Mouse (Mus musculus) MEL (cell line): ENCODE data around the gene Smtnl2. TPM values are rescaled to one million over a fixed set of nuclear protein-coding genes. Genes with fewer than 3 reads are reported as not detected.
"Not testable (repeated sequence)": the region's sequence is repeated elsewhere in the genome, so short reads cannot be mapped to it uniquely, and the experiment has no call there.

Experiments used
- DNase-seq: peaks from one replicate; pipeline ENCODE4 v3.0.0; 2011; ENCODE audit warnings: low read depth, low spot score
- H3K27ac ChIP-seq: 2 replicates; pipeline ENCODE4 v1.5.1; 2012; ENCODE audit warnings: low read depth, mild to moderate bottlenecking, control low read depth, low read length, moderate library complexity; ENCODE audit not compliant: control insufficient read depth
- H3K27me3 ChIP-seq, 2 experiments: fragments of 150-350 bp in 1 of 2; sonication (generic) in 1 of 2; 2 replicates each; pipeline ENCODE4 v1.6.1; 2012; ENCODE audit warnings: low read length in 2 of 2, mild to moderate bottlenecking in 2 of 2, improper control_type of control experiment in 1 of 2, moderate library complexity in 1 of 2; ENCODE audit not compliant: insufficient read depth in 2 of 2, control insufficient read depth in 1 of 2
- H3K36me3 ChIP-seq, 2 experiments: 2 replicates each; pipeline ENCODE4 v1.6.1; 2012 to 2014; ENCODE audit warnings: low read length in 2 of 2, improper control_type of control experiment in 1 of 2, inconsistent platforms in 1 of 2, mild to moderate bottlenecking in 1 of 2; ENCODE audit not compliant: insufficient read depth in 2 of 2, control insufficient read depth in 1 of 2
- H3K4me1 ChIP-seq, 2 experiments: fragments of 150-350 bp in 1 of 2; sonication (generic) in 1 of 2; 2 replicates each; pipeline ENCODE4 v1.6.1; 2012; ENCODE audit warnings: low read length in 2 of 2, improper control_type of control experiment in 1 of 2, mild to moderate bottlenecking in 1 of 2; ENCODE audit not compliant: insufficient read depth in 2 of 2, control insufficient read depth in 1 of 2
- H3K4me3 ChIP-seq, 2 experiments: fragments of 150-350 bp in 1 of 2; sonication (generic) in 1 of 2; 2 replicates each; pipeline ENCODE4 v1.5.1; 2012; ENCODE audit warnings: low read depth in 2 of 2, low read length in 2 of 2, mild to moderate bottlenecking in 2 of 2, moderate library complexity in 2 of 2, control low read depth in 1 of 2, improper control_type of control experiment in 1 of 2; ENCODE audit not compliant: control insufficient read depth in 1 of 2, insufficient read depth in 1 of 2
- H3K79me2 ChIP-seq: 2 replicates; pipeline ENCODE4 v1.6.1; 2012; ENCODE audit warnings: mild to moderate bottlenecking, low read length, moderate library complexity; ENCODE audit not compliant: control insufficient read depth, poor library complexity, insufficient read depth
- H3K9ac ChIP-seq: 2 replicates; pipeline ENCODE4 v1.6.1; 2012; ENCODE audit warnings: low read depth, mild to moderate bottlenecking, control low read depth, low read length, moderate library complexity; ENCODE audit not compliant: control insufficient read depth, poor library complexity, severe bottlenecking
- H3K9me3 ChIP-seq: fragments of 150-350 bp; sonication (generic); replicated peaks from 2 replicates; pipeline ENCODE4 v1.6.1; 2012; ENCODE audit warnings: mild to moderate bottlenecking, low read length, improper control_type of control experiment, moderate library complexity; ENCODE audit not compliant: insufficient read depth
- ELF1 ChIP-seq: IDR thresholded peaks from 2 replicates; pipeline ENCODE4 v1.6.1; 2014; ENCODE audit warnings: low read depth, mild to moderate bottlenecking, inconsistent platforms, low read length, improper control_type of control experiment, moderate library complexity
- EP300 ChIP-seq, 2 experiments: IDR thresholded peaks; 2 replicates each; pipeline ENCODE4 v1.6.1; 2011; ENCODE audit warnings: improper control_type of control experiment in 2 of 2, low read length in 2 of 2, low read depth in 1 of 2, mild to moderate bottlenecking in 1 of 2
- ETS1 ChIP-seq: IDR thresholded peaks from 2 replicates; pipeline ENCODE4 v1.6.1; 2012; ENCODE audit warnings: low read depth, mild to moderate bottlenecking, inconsistent platforms, low read length, improper control_type of control experiment, moderate library complexity
- GABPA ChIP-seq: IDR thresholded peaks from 2 replicates; pipeline ENCODE4 v1.6.1; 2012; ENCODE audit warnings: low read depth, mild to moderate bottlenecking, inconsistent platforms, low read length, improper control_type of control experiment, moderate library complexity
- HCFC1 ChIP-seq: IDR thresholded peaks from 2 replicates; pipeline ENCODE4 v1.6.1; 2012; ENCODE audit warnings: low read depth, mild to moderate bottlenecking, inconsistent platforms, low read length, improper control_type of control experiment, moderate library complexity
- JUND ChIP-seq: IDR thresholded peaks from 2 replicates; pipeline ENCODE4 v1.6.1; 2011; ENCODE audit warnings: low read depth, mild to moderate bottlenecking, improper control_type of control experiment, low read length
- KAT2A ChIP-seq: conservative IDR thresholded peaks from 2 replicates; pipeline ENCODE4 v1.6.1; 2012; ENCODE audit warnings: low read depth, low read length, improper control_type of control experiment, inconsistent platforms
- MAFK ChIP-seq: IDR thresholded peaks from 2 replicates; pipeline ENCODE4 v1.6.1; 2011; ENCODE audit warnings: low read depth, mild to moderate bottlenecking, low read length, improper control_type of control experiment, borderline replicate concordance
- MAX ChIP-seq: IDR thresholded peaks from 2 replicates; pipeline ENCODE4 v1.6.1; 2011; ENCODE audit warnings: low read length, improper control_type of control experiment
- MAZ ChIP-seq: IDR thresholded peaks from 2 replicates; pipeline ENCODE4 v1.6.1; 2012; ENCODE audit warnings: low read depth, mild to moderate bottlenecking, inconsistent platforms, low read length, improper control_type of control experiment
- MEF2A ChIP-seq: IDR thresholded peaks from 2 replicates; pipeline ENCODE4 v1.6.1; 2014; ENCODE audit warnings: low read depth, mild to moderate bottlenecking, inconsistent platforms, low read length, improper control_type of control experiment; ENCODE audit not compliant: poor library complexity, insufficient replicate concordance, severe bottlenecking; ENCODE audit errors: extremely low read depth
- MXI1 ChIP-seq: IDR thresholded peaks from 2 replicates; pipeline ENCODE4 v1.6.1; 2011; ENCODE audit warnings: mild to moderate bottlenecking, low read depth, low read length, improper control_type of control experiment
- MYB ChIP-seq: IDR thresholded peaks from 2 replicates; pipeline ENCODE4 v1.6.1; 2011; ENCODE audit warnings: mild to moderate bottlenecking, low read depth, low read length, improper control_type of control experiment
- MYC ChIP-seq: IDR thresholded peaks from 2 replicates; pipeline ENCODE4 v1.6.1; 2011; ENCODE audit warnings: low read depth, mild to moderate bottlenecking, low read length, improper control_type of control experiment, moderate library complexity
- NELFE ChIP-seq: IDR thresholded peaks from 2 replicates; pipeline ENCODE4 v1.6.1; 2011; ENCODE audit warnings: low read depth, low read length, improper control_type of control experiment
- NRF1 ChIP-seq: IDR thresholded peaks from 2 replicates; pipeline ENCODE4 v1.6.1; 2014; ENCODE audit warnings: low read depth, mild to moderate bottlenecking, inconsistent platforms, low read length, improper control_type of control experiment, moderate library complexity; ENCODE audit not compliant: poor library complexity, insufficient read depth, severe bottlenecking
- POLR2A ChIP-seq, 2 experiments: IDR thresholded peaks; 2 replicates each; pipeline ENCODE4 v1.6.1; 2011 to 2012; ENCODE audit warnings: low read length in 2 of 2, mild to moderate bottlenecking in 2 of 2, control low read depth in 1 of 2, improper control_type of control experiment in 1 of 2, low read depth in 1 of 2, moderate library complexity in 1 of 2; ENCODE audit not compliant: control insufficient read depth in 1 of 2, insufficient read depth in 1 of 2, poor library complexity in 1 of 2
- POLR2AphosphoS2 ChIP-seq: IDR thresholded peaks from 2 replicates; pipeline ENCODE4 v1.6.1; 2011; ENCODE audit warnings: low read length, improper control_type of control experiment
- POLR2AphosphoS5 ChIP-seq: IDR thresholded peaks from 2 replicates; pipeline ENCODE4 v1.6.1; 2012; ENCODE audit warnings: low read depth, borderline replicate concordance, mild to moderate bottlenecking, inconsistent platforms, low read length, moderate library complexity, mixed read lengths
- SIN3A ChIP-seq: IDR thresholded peaks from 2 replicates; pipeline ENCODE4 v1.6.1; 2012; ENCODE audit warnings: low read length, improper control_type of control experiment, inconsistent platforms
- TBP ChIP-seq: IDR thresholded peaks from 2 replicates; pipeline ENCODE4 v1.8.0; 2011; ENCODE audit warnings: low read depth, low read length, improper control_type of control experiment
- TCF12 ChIP-seq: IDR thresholded peaks from 2 replicates; pipeline ENCODE4 v1.6.1; 2014; ENCODE audit warnings: low read depth, mild to moderate bottlenecking, inconsistent platforms, low read length, improper control_type of control experiment, moderate library complexity
- UBTF ChIP-seq: IDR thresholded peaks from 2 replicates; pipeline ENCODE4 v1.6.1; 2012; ENCODE audit warnings: low read depth, mild to moderate bottlenecking, inconsistent platforms, low read length, improper control_type of control experiment, moderate library complexity, borderline replicate concordance; ENCODE audit not compliant: insufficient read depth
- USF1 ChIP-seq: IDR thresholded peaks from 2 replicates; pipeline ENCODE4 v1.6.1; 2014; ENCODE audit warnings: low read depth, mild to moderate bottlenecking, inconsistent platforms, low read length, improper control_type of control experiment, moderate library complexity
- USF2 ChIP-seq, 2 experiments: IDR thresholded peaks; 2 replicates each; pipeline ENCODE4 v1.6.1; 2011 to 2012; ENCODE audit warnings: improper control_type of control experiment in 2 of 2, low read length in 2 of 2, borderline replicate concordance in 1 of 2, inconsistent platforms in 1 of 2, low read depth in 1 of 2, mild to moderate bottlenecking in 1 of 2; ENCODE audit not compliant: insufficient read depth in 1 of 2
- ZKSCAN1 ChIP-seq: IDR thresholded peaks from 2 replicates; pipeline ENCODE4 v1.6.1; 2012; ENCODE audit warnings: low read depth, mild to moderate bottlenecking, inconsistent platforms, low read length, improper control_type of control experiment, moderate library complexity
- ZMIZ1 ChIP-seq: IDR thresholded peaks from 2 replicates; pipeline ENCODE4 v1.6.1; 2012; ENCODE audit warnings: low read depth, mild to moderate bottlenecking, inconsistent platforms, low read length, improper control_type of control experiment, moderate library complexity
- polyA plus RNA-seq, 2 experiments: library from polyadenylated mRNA; stranded (reverse) in 1 of 2; unstranded in 1 of 2; fragments of >175 nt in 1 of 2; fragments of >200 nt in 1 of 2; gene quantifications; 2 replicates each; pipeline versions ENCODE4 v1.2.1 to v1.2.4; 2012; ENCODE audit warnings: low replicate concordance in 2 of 2, low read depth in 1 of 2; ENCODE audit not compliant: insufficient read length in 2 of 2, insufficient read depth in 1 of 2, missing spikeins in 1 of 2
- total RNA-seq: library from RNA; depleted of rRNA; stranded (reverse); fragments of 300-350 nt; gene quantifications from 2 replicates; pipeline ENCODE4 v1.2.3, GENCODE M21; 2012

The Smtnl2 gene
- total and polyA plus RNA-seq, 3 experiments = 10.2 to 10.9 TPM; not detected in 1

- Histone ChIP-seq H3K79me2 (peaks cover 40% of the 10 kb centered on the region), H3K27ac (peak within 1 kb of the TSS; percentile 93), H3K36me3 (peaks cover 16 to 28% of the 10 kb centered on the region in 2 experiments), H3K4me1 (peaks cover 0 to 15% of the 10 kb centered on the region in 2 experiments; a peak in 3 of 4 replicates), H3K27me3 (no peaks in the 10 kb centered on the region), H3K4me3 (peak within 1 kb of the TSS; percentile 96 to 99), H3K9ac (peak within 1 kb of the TSS; percentile 95), H3K9me3 (no peaks in the 10 kb centered on the region)
- DNase-seq = peak; percentile 99
- TF ChIP-seq ZKSCAN1 (no peak), USF2 (IDR thresholded peaks at IDR 0.05; ENCODE audit: borderline replicate concordance in 1 of 2, insufficient read depth in 1 of 2, low read depth in 1 of 2, low read length in 2 of 2) (peak in 1 of 2 experiments; percentile 57; a peak in 1 of 4 replicates), NRF1 (peak; percentile 91), JUND (0 out of 2 replicates have a peak, but pooled peaks have one; percentile 8), MAX (peak; percentile 99), UBTF (no peak), TCF12 (peak; percentile 83), ZMIZ1 (peak; percentile 89), EP300 (IDR thresholded peaks at IDR 0.05; ENCODE audit: low read depth in 1 of 2, low read length in 2 of 2) (peak in 1 of 2 experiments; percentile 33; a peak in 2 of 4 replicates), MAZ (no peak; the same call in none of the 2 replicates), POLR2AphosphoS2 (peak; percentile 84), TBP (peak; percentile 74), NELFE (peak; percentile 97), ETS1 (0 out of 2 replicates have a peak, but pooled peaks have one; percentile 1), MEF2A (0 out of 2 replicates have a peak, but pooled peaks have one; percentile 31), MXI1 (peak; percentile 100), HCFC1 (peak; percentile 94), ELF1 (peak; percentile 78), USF1 (peak; percentile 93), MYB (no peak), KAT2A (peak; percentile 73), SIN3A (peak; percentile 99), MAFK (no peak), GABPA (no peak), POLR2A (IDR thresholded peaks at IDR 0.05; ENCODE audit: control insufficient read depth in 1 of 2, insufficient read depth in 1 of 2, low read depth in 1 of 2, low read length in 2 of 2, poor library complexity in 1 of 2) (peak; percentile 65 to 92; a peak in 3 of 4 replicates), POLR2AphosphoS5 (no peak), MYC (peak; percentile 100)
Measured at GRCm38 (mm10) chr11:72440965-72441664, 29.6 kb upstream of the Smtnl2 start, which contains the start of gene Mybbp1a. TSS of gene Mybbp1a (plus strand) at chr11:72441355.

- Histone ChIP-seq H3K4me1 (peaks cover 0 to 17% of the 10 kb centered on the region in 2 experiments; a peak in 3 of 4 replicates), H3K79me2 (peaks cover 40% of the 10 kb centered on the region), H3K27ac (peak overlapping the region; percentile 93), H3K9ac (peak overlapping the region; percentile 90), H3K36me3 (peaks cover 16 to 24% of the 10 kb centered on the region in 2 experiments), H3K4me3 (peak overlapping the region; percentile 96 to 99)
- DNase-seq, H3K27me3 ChIP-seq, H3K9me3 ChIP-seq: not testable (repeated sequence)
Measured at GRCm38 (mm10) chr11:72440597-72440964, 29.1 kb upstream of the Smtnl2 start.
